Mouse (Mus musculus) frontal cortex, postnatal 14 days (tissue): ENCODE measurements around the gene Dnah1.

Experiments used
- DNase-seq, 2 experiments: peaks; one replicate each; pipeline ENCODE4 v3.0.0; 2022; ENCODE audit warnings: low spot score in 2 of 2

Gene Dnah1

GRCm38 (mm10) chr14:31323849-31324792, at the start of gene Dnah1:
TSS of gene Dnah1 (minus strand) at chr14:31323896.
- DNase-seq = no peak

GRCm38 (mm10) chr14:31369377-31369776, 45.7 kb upstream of the Dnah1 start:
- DNase-seq = no peak

GRCm38 (mm10) chr14:31367951-31368350, 44.3 kb upstream of the Dnah1 start:
- no peak for DNase-seq

- DNase-seq = peak in 1 of 2 experiments; percentile 59
These were observed 41.7 kb upstream of the Dnah1 start for GRCm38 (mm10) chr14:31365350-31365749.

- DNase-seq = no peak
These were observed 40.9 kb upstream of the Dnah1 start for GRCm38 (mm10) chr14:31364589-31364988.

- no peak for DNase-seq
These were observed 38.5 kb upstream of the Dnah1 start for GRCm38 (mm10) chr14:31362236-31362635.

GRCm38 (mm10) chr14:31345367-31345766, 21.7 kb upstream of the Dnah1 start:
- DNase-seq = no peak

GRCm38 (mm10) chr14:31343241-31343640, 19.5 kb upstream of the Dnah1 start:
- no peak for DNase-seq

- DNase-seq = no peak
These were observed 14.3 kb upstream of the Dnah1 start for GRCm38 (mm10) chr14:31337947-31338346.

- DNase-seq = no peak
These were observed 13.7 kb upstream of the Dnah1 start for GRCm38 (mm10) chr14:31337406-31337805.

GRCm38 (mm10) chr14:31336369-31337155, 12.9 kb upstream of the Dnah1 start, which contains the start of gene Capn7:
TSS of gene Capn7 (plus strand) at chr14:31336638.
- DNase-seq = peak; percentile 94 to 97

GRCm38 (mm10) chr14:31335765-31336164, 12.1 kb upstream of the Dnah1 start:
- DNase-seq = no peak

- no peak for DNase-seq
These were observed 7.3 kb upstream of the Dnah1 start for GRCm38 (mm10) chr14:31330957-31331356.

GRCm38 (mm10) chr14:31329741-31330140, 6.0 kb upstream of the Dnah1 start:
- DNase-seq = no peak

- DNase-seq = no peak
These were observed 4.0 kb upstream of the Dnah1 start for GRCm38 (mm10) chr14:31327681-31328080.

- no peak for DNase-seq
These were observed 3.5 kb upstream of the Dnah1 start for GRCm38 (mm10) chr14:31327196-31327595.

- DNase-seq = no peak
These were observed 3.1 kb upstream of the Dnah1 start for GRCm38 (mm10) chr14:31326770-31327169.

GRCm38 (mm10) chr14:31325551-31325950, 1.9 kb upstream of the Dnah1 start:
- no peak for DNase-seq

- no peak for DNase-seq
These were observed 1.2 kb upstream of the Dnah1 start for GRCm38 (mm10) chr14:31324851-31325250.

- no peak for DNase-seq
These were observed 507 bp downstream of the Dnah1 start for GRCm38 (mm10) chr14:31323189-31323588.

GRCm38 (mm10) chr14:31322191-31322590, 1.5 kb downstream of the Dnah1 start:
- DNase-seq = no peak

GRCm38 (mm10) chr14:31321181-31321580, 2.5 kb downstream of the Dnah1 start:
- no peak for DNase-seq

- DNase-seq = no peak
These were observed 4.2 kb downstream of the Dnah1 start for GRCm38 (mm10) chr14:31319546-31319945.
